Mouse (Mus musculus): ENCODE data around the gene Cabp4. TPM values are rescaled to one million over a fixed set of nuclear protein-coding genes. Genes with fewer than 3 reads are reported as not detected.
"Not testable (repeated sequence)": the region's sequence is repeated elsewhere in the genome, so short reads cannot be mapped to it uniquely, and the experiment has no call there.

The Cabp4 gene
- polyA plus RNA-seq, 1 experiment from 2014 or later = 0.48 TPM

GRCm38 (mm10) chr19:4148491-4148806 is 4.6 kb upstream of the Cabp4 start, which contains the start of gene Coro1b:
Coro1b (plus strand) TSS chr19:4148619.
- peak; percentile 90 for DNase-seq (ENCODE audit: low spot score)

GRCm38 (mm10) chr19:4147782-4148490 is 4.1 kb upstream of the Cabp4 start:
- no peak for DNase-seq (ENCODE audit: low spot score)

GRCm38 (mm10) chr19:4147022-4147405 is 3.2 kb upstream of the Cabp4 start:
- DNase-seq (ENCODE audit: low spot score) = no peak

- DNase-seq (ENCODE audit: low spot score) = no peak
Measured at GRCm38 (mm10) chr19:4146366-4147021, 2.7 kb upstream of the Cabp4 start.

- DNase-seq (ENCODE audit: low spot score) = no peak
Measured at GRCm38 (mm10) chr19:4145936-4146335, 2.1 kb upstream of the Cabp4 start.

GRCm38 (mm10) chr19:4144550-4145498 is 991 bp upstream of the Cabp4 start:
- DNase-seq (ENCODE audit: low spot score) = peak; percentile 40

GRCm38 (mm10) chr19:4142416-4143173 is 1.2 kb downstream of the Cabp4 start:
- DNase-seq (ENCODE audit: low spot score) = no peak

GRCm38 (mm10) chr19:4140147-4140546 is 3.7 kb downstream of the Cabp4 start:
- DNase-seq (ENCODE audit: low spot score) = no peak

GRCm38 (mm10) chr19:4139446-4139845 is 4.4 kb downstream of the Cabp4 start, which contains the start of gene Gpr152:
Gpr152 (plus strand) TSS chr19:4139787.
- no peak for DNase-seq (ENCODE audit: low spot score)

GRCm38 (mm10) chr19:4137913-4138312 is 5.9 kb downstream of the Cabp4 start:
- DNase-seq (ENCODE audit: low spot score) = no peak

- DNase-seq (ENCODE audit: low spot score) = no peak
Measured at GRCm38 (mm10) chr19:4136463-4136862, 7.4 kb downstream of the Cabp4 start.

GRCm38 (mm10) chr19:4135963-4136345 is 7.9 kb downstream of the Cabp4 start:
- not testable (repeated sequence) for DNase-seq (ENCODE audit: low spot score)

GRCm38 (mm10) chr19:4135229-4135962 is 8.4 kb downstream of the Cabp4 start:
- DNase-seq (ENCODE audit: low spot score) = not testable (repeated sequence)

GRCm38 (mm10) chr19:4134354-4134753 is 9.5 kb downstream of the Cabp4 start:
- DNase-seq (ENCODE audit: low spot score) = no peak

GRCm38 (mm10) chr19:4131768-4132167 is 12.1 kb downstream of the Cabp4 start:
- no peak for DNase-seq (ENCODE audit: low spot score)

- no peak for DNase-seq (ENCODE audit: low spot score)
Measured at GRCm38 (mm10) chr19:4131075-4131474, 12.8 kb downstream of the Cabp4 start.

GRCm38 (mm10) chr19:4130106-4130505 is 13.7 kb downstream of the Cabp4 start:
- no peak for DNase-seq (ENCODE audit: low spot score)

GRCm38 (mm10) chr19:4129462-4129861 is 14.4 kb downstream of the Cabp4 start:
- no peak for DNase-seq (ENCODE audit: low spot score)

GRCm38 (mm10) chr19:4126759-4127495 is 16.9 kb downstream of the Cabp4 start:
- DNase-seq (ENCODE audit: low spot score) = peak; percentile 32
